Mouse (Mus musculus) midbrain, embryonic 12.5 days (tissue): ENCODE results near the gene Galntl6. TPM values are rescaled to one million over a fixed set of nuclear protein-coding genes. Genes with fewer than 3 reads are reported as not detected.

Experiments
- ATAC-seq: fragments of 200-750 bp; cut with Nextera tagmentation; 2 replicates; pipeline ENCODE4 v1.8.0; 2017; ENCODE audit warnings: low read depth, moderate TSS enrichment, moderate library complexity; ENCODE audit not compliant: low FRiP score
- H3K27ac ChIP-seq: fragments of 300-500 bp; sonication (generic); replicated peaks from 2 replicates; pipeline ENCODE4 v1.5.1; 2016; ENCODE audit warnings: mild to moderate bottlenecking
- H3K27me3 ChIP-seq: fragments of 300-500 bp; sonication (generic); 2 replicates; pipeline ENCODE4 v1.6.1; 2016; ENCODE audit warnings: mild to moderate bottlenecking
- H3K36me3 ChIP-seq: fragments of 300-500 bp; sonication (generic); 2 replicates; pipeline ENCODE4 v1.6.1; 2016
- H3K4me1 ChIP-seq: fragments of 300-500 bp; sonication (generic); 2 replicates; pipeline ENCODE4 v1.6.1; 2016
- H3K4me2 ChIP-seq: fragments of 300-500 bp; sonication (generic); replicated peaks from 2 replicates; pipeline ENCODE4 v1.6.1; 2016; ENCODE audit warnings: mild to moderate bottlenecking, moderate library complexity
- H3K4me3 ChIP-seq: fragments of 300-500 bp; sonication (generic); 2 replicates; pipeline ENCODE4 v1.5.1; 2016; ENCODE audit warnings: mild to moderate bottlenecking
- H3K9ac ChIP-seq: fragments of 300-500 bp; sonication (generic); replicated peaks from 2 replicates; pipeline ENCODE4 v1.6.1; 2016; ENCODE audit warnings: mild to moderate bottlenecking, moderate library complexity
- H3K9me3 ChIP-seq: fragments of 300-500 bp; sonication (generic); 2 replicates; pipeline ENCODE4 v1.6.1; 2016; ENCODE audit warnings: mild to moderate bottlenecking
- WGBS: fragments of 180-500 bp; shearing (Covaris S2); methylation state at CpG from one replicate; pipeline ENCODE4 v1.1.7; 2016; 5-methylcytosine and 5-hydroxymethylcytosine counted together
- polyA plus RNA-seq: library from polyadenylated mRNA; unstranded; fragments of >200 nt; fragmentation: Nextera tagmentation; extraction: Ambion mirVana; gene quantifications from 2 replicates; pipeline ENCODE4 v1.2.1, GENCODE M21; 2016

The Galntl6 gene
- polyA plus RNA-seq, 1 experiment from 2014 or later, result 2.7 TPM

GRCm38 (mm10) chr8:58417551-58417950 is 494.9 kb downstream of the Galntl6 start:
- WGBS, result 84% methylated on average over 1 of the region's 1 CpGs
- no peak for ATAC-seq

DNA sequence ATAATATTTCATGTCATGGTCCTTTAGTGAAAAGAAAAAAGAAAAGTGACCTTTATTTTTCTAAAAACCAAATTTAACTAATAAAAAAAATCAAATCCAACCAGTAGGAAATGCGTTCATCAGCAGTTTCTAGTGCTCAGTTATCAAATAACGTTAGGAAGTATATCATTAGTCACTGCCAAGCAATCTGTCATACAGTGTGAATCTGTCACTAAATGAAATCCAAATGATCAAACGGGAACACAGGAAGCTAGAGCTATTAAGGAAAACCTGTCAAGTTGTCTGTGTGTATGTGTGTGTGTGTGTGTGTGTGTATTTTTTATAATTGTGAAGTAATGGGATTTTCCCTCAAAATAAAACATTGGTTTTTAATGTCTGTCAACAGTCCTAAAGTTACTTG is 515.9 kb downstream of the Galntl6 start:
- no peak overlapping the region for H3K27ac ChIP-seq
- no peaks in the 10 kb centered on the region for H3K27me3 ChIP-seq
- ATAC-seq, result no peak
- no peak overlapping the region for H3K4me2 ChIP-seq
- H3K36me3 ChIP-seq, result no peaks in the 10 kb centered on the region
- no peak overlapping the region for H3K4me3 ChIP-seq
- H3K4me1 ChIP-seq, result no peaks in the 10 kb centered on the region
- no peak overlapping the region for H3K9ac ChIP-seq
- WGBS, result 81% methylated on average over 3 of the region's 3 CpGs
- no peaks in the 10 kb centered on the region for H3K9me3 ChIP-seq

More at GRCm38 (mm10) chr8:58417551-58417950, 494.9 kb downstream of the Galntl6 start:
- H3K27me3 ChIP-seq, result no peaks in the 10 kb centered on the region
- no peaks in the 10 kb centered on the region for H3K36me3 ChIP-seq
- no peaks in the 10 kb centered on the region for H3K4me1 ChIP-seq
- no peak overlapping the region for H3K27ac ChIP-seq
- H3K4me3 ChIP-seq, result no peak overlapping the region
- no peak overlapping the region for H3K4me2 ChIP-seq
- no peak overlapping the region for H3K9ac ChIP-seq
- H3K9me3 ChIP-seq, result no peaks in the 10 kb centered on the region

- Histone ChIP-seq H3K27me3 (no peaks in the 10 kb centered on the region), H3K4me3 (no peak overlapping the region), H3K4me1 (no peaks in the 10 kb centered on the region), H3K4me2 (no peak overlapping the region), H3K9ac (no peak overlapping the region), H3K9me3 (no peaks in the 10 kb centered on the region), H3K36me3 (no peaks in the 10 kb centered on the region), H3K27ac (no peak overlapping the region)
- ATAC-seq, result no peak
- 85% methylated on average over 1 of the region's 1 CpGs for WGBS
Measured at GRCm38 (mm10) chr8:58395879-58396278, 516.6 kb downstream of the Galntl6 start.

- Histone ChIP-seq H3K9ac (no peak overlapping the region), H3K27ac (no peak overlapping the region), H3K4me2 (no peak overlapping the region), H3K4me1 (no peaks in the 10 kb centered on the region), H3K36me3 (no peaks in the 10 kb centered on the region), H3K27me3 (no peaks in the 10 kb centered on the region), H3K4me3 (no peak overlapping the region), H3K9me3 (no peaks in the 10 kb centered on the region)
- peak; percentile 72; the same call in 1 of the 2 replicates for ATAC-seq
- WGBS, result 75% methylated on average over 2 of the region's 2 CpGs
Measured at GRCm38 (mm10) chr8:58372389-58372788, 540.1 kb downstream of the Galntl6 start.

- Histone ChIP-seq H3K9ac (no peak overlapping the region), H3K9me3 (no peaks in the 10 kb centered on the region), H3K4me3 (no peak overlapping the region), H3K36me3 (no peaks in the 10 kb centered on the region), H3K4me1 (no peaks in the 10 kb centered on the region), H3K27ac (no peak overlapping the region), H3K4me2 (no peak overlapping the region), H3K27me3 (no peaks in the 10 kb centered on the region)
- ATAC-seq, result 0 out of 2 replicates have a peak, but pooled peaks have one; percentile 19
- 93% methylated on average over 10 of the region's 10 CpGs for WGBS
Measured at GRCm38 (mm10) chr8:58371979-58372378, 540.5 kb downstream of the Galntl6 start.

GRCm38 (mm10) chr8:58331151-58331550 is 581.3 kb downstream of the Galntl6 start:
- Histone ChIP-seq H3K36me3 (no peaks in the 10 kb centered on the region), H3K9me3 (no peaks in the 10 kb centered on the region), H3K4me3 (no peak overlapping the region), H3K4me1 (no peaks in the 10 kb centered on the region), H3K27me3 (no peaks in the 10 kb centered on the region), H3K9ac (no peak overlapping the region), H3K27ac (no peak overlapping the region), H3K4me2 (no peak overlapping the region)
- WGBS, result 82% methylated on average over 1 of the region's 1 CpGs
- ATAC-seq, result no peak

DNA sequence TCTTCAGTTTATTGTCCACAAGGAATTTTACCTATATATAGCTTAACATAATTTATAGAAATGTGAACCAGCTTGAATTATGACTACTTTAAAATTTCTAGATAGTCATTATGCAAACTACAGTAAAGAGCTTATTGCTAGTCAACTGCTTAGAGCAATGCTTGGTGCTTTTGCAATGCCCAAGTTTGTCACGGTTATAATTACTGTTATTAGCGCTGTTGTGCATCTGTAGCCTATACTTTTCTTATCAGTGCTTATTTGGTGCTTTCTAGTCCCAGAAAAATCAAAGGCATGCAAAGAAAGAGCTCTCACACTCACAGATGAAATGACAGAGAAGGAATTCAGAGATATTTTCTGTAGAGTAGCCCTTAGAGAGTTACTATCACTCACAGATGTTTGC is 599.0 kb downstream of the Galntl6 start:
- H3K9me3 ChIP-seq, result no peaks in the 10 kb centered on the region
- WGBS, result 86% methylated on average over 2 of the region's 2 CpGs
- H3K27me3 ChIP-seq, result no peaks in the 10 kb centered on the region
- H3K36me3 ChIP-seq, result no peaks in the 10 kb centered on the region
- no peak for ATAC-seq
- H3K27ac ChIP-seq, result no peak overlapping the region
- no peak overlapping the region for H3K4me3 ChIP-seq
- no peak overlapping the region for H3K4me2 ChIP-seq
- H3K9ac ChIP-seq, result no peak overlapping the region
- no peaks in the 10 kb centered on the region for H3K4me1 ChIP-seq

GRCm38 (mm10) chr8:58291487-58291886 is 621.0 kb downstream of the Galntl6 start:
- ATAC-seq, result no peak
- 47% methylated on average over 4 of the region's 4 CpGs for WGBS
- Histone ChIP-seq H3K27ac (no peak overlapping the region), H3K4me1 (no peaks in the 10 kb centered on the region), H3K4me3 (no peak overlapping the region), H3K27me3 (no peaks in the 10 kb centered on the region), H3K9ac (no peak overlapping the region), H3K9me3 (no peaks in the 10 kb centered on the region), H3K36me3 (no peaks in the 10 kb centered on the region), H3K4me2 (no peak overlapping the region)

DNA sequence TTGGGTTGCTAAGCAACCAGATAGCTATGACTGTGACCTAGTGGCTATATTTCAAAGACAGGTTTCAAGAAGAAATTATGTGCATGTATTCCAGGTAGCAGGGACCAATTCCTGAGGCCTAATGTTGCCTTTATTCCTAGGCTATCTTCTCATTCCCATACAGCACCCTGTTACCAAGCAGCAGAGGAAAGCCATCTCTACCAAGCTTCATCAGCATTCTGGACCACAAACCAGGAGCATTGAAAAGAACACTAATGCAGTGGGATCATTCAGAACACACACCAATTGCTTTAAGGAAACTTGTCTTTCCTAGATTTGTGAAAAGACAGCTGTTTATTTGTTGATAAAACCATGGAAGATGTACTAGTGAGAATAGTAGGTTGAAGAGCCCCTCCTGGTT is 622.4 kb downstream of the Galntl6 start:
- H3K4me3 ChIP-seq, result no peak overlapping the region
- no peak for ATAC-seq
- H3K9me3 ChIP-seq, result no peaks in the 10 kb centered on the region
- no peaks in the 10 kb centered on the region for H3K27me3 ChIP-seq
- H3K9ac ChIP-seq, result no peak overlapping the region
- H3K4me1 ChIP-seq, result no peaks in the 10 kb centered on the region
- H3K36me3 ChIP-seq, result no peaks in the 10 kb centered on the region
- H3K4me2 ChIP-seq, result no peak overlapping the region
- no peak overlapping the region for H3K27ac ChIP-seq

DNA sequence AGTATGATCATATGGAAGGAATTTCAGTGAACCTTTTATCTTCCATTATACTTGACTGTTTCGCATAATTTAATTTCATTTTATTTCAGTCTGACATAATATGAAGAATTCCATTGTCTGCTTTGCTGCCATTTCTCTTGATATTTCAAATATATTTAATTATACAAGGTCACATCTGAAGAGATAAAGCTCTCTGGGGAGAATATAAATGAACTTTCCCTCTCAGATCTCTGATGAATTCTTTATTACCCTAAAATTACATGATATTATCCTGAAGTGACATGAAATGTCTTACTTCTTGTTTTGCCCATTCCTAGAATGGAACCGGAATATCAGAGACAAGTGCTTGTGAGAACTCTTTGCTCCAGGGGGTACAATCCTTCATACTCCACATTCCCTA is 647.0 kb downstream of the Galntl6 start:
- H3K36me3 ChIP-seq, result no peaks in the 10 kb centered on the region
- no peaks in the 10 kb centered on the region for H3K4me1 ChIP-seq
- H3K4me3 ChIP-seq, result no peak overlapping the region
- 88% methylated on average over 2 of the region's 2 CpGs for WGBS
- no peaks in the 10 kb centered on the region for H3K27me3 ChIP-seq
- no peak overlapping the region for H3K27ac ChIP-seq
- H3K9ac ChIP-seq, result no peak overlapping the region
- H3K4me2 ChIP-seq, result no peak overlapping the region
- ATAC-seq, result no peak
- H3K9me3 ChIP-seq, result no peaks in the 10 kb centered on the region

DNA sequence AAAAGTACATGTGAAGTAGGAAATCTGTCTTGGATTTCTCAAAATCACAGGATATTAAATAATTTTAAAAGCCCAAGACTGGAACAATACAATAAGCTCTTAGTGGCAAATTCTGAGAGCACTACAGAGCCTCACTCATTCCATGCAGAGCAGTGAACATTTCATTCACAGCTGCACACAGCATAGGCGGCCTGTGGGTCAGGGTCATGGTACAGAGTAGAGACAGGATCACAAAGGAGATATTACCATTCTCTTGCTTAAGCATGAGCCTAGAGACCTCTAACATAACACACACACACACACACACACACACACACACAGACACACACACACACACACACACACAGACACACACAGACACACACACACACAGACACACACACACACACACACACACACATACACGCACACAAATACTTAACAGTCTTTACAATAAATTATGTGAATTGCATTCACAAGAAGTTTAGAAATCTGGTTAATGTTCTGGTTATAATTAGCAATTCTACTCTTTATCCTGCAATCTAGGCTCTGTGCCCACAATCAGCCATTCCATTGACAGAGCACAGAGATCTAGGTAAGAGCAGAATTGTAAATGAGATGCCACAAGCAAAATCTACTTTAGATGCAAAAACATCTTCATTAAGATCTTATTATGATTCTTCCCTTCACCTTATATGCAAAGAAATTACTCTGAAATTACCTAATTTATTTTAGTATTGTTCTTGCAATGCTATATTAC is 653.7 kb downstream of the Galntl6 start:
- Histone ChIP-seq H3K4me1 (no peaks in the 10 kb centered on the region), H3K9me3 (no peaks in the 10 kb centered on the region), H3K36me3 (no peaks in the 10 kb centered on the region), H3K27ac (no peak overlapping the region), H3K27me3 (no peaks in the 10 kb centered on the region), H3K4me2 (no peak overlapping the region), H3K4me3 (no peak overlapping the region), H3K9ac (no peak overlapping the region)
- ATAC-seq, result no peak
- WGBS, result 80% methylated on average over 2 of the region's 2 CpGs

GRCm38 (mm10) chr8:58253620-58254019 is 658.8 kb downstream of the Galntl6 start:
- Histone ChIP-seq H3K4me1 (no peaks in the 10 kb centered on the region), H3K9me3 (no peaks in the 10 kb centered on the region), H3K4me3 (no peak overlapping the region), H3K27me3 (no peaks in the 10 kb centered on the region), H3K36me3 (no peaks in the 10 kb centered on the region), H3K27ac (no peak overlapping the region), H3K9ac (no peak overlapping the region), H3K4me2 (no peak overlapping the region)
- no peak for ATAC-seq
- WGBS, result 55% methylated on average over 1 of the region's 1 CpGs

GRCm38 (mm10) chr8:58244830-58245229 is 667.6 kb downstream of the Galntl6 start:
- no peak for ATAC-seq
- no peaks in the 10 kb centered on the region for H3K27me3 ChIP-seq
- H3K27ac ChIP-seq, result no peak overlapping the region
- no peak overlapping the region for H3K4me3 ChIP-seq
- no peak overlapping the region for H3K4me2 ChIP-seq
- H3K9me3 ChIP-seq, result no peaks in the 10 kb centered on the region
- H3K36me3 ChIP-seq, result no peaks in the 10 kb centered on the region
- WGBS, result 89% methylated on average over 3 of the region's 3 CpGs
- H3K9ac ChIP-seq, result no peak overlapping the region
- H3K4me1 ChIP-seq, result no peaks in the 10 kb centered on the region
